Mouse (Mus musculus) right cerebral cortex, postnatal 14 days (tissue): ENCODE measurements at regions not wholly inside any gene's neighbourhood (a gene's known extent, or its start where the extent isn't known, plus 50 kb on each side); places are given as distances from the start of the nearest gene placed in this dataset.

Experiments
- DNase-seq: peaks from one replicate; pipeline ENCODE4 v3.0.0; 2022

GRCm38 (mm10) chr1:92776353-92776752 lies 55.1 kb upstream of the Gpc1 start:
- DNase-seq = no peak

- DNase-seq = no peak
Observed at GRCm38 (mm10) chr1:92775908-92776307, 55.5 kb upstream of the Gpc1 start.

GRCm38 (mm10) chr1:92774743-92775692 lies 56.4 kb upstream of the Gpc1 start:
- no peak for DNase-seq

GRCm38 (mm10) chr1:92774006-92774405 lies 57.4 kb upstream of the Gpc1 start:
- DNase-seq = no peak

GRCm38 (mm10) chr1:92772784-92773113 lies 58.7 kb upstream of the Gpc1 start:
- no peak for DNase-seq

GRCm38 (mm10) chr1:92772101-92772783 lies 59.2 kb upstream of the Gpc1 start:
- DNase-seq = no peak

- no peak for DNase-seq
Observed at GRCm38 (mm10) chr1:92769696-92770095, 61.7 kb upstream of the Gpc1 start.

- no peak for DNase-seq
Observed at GRCm38 (mm10) chr1:92769156-92769555, 62.3 kb upstream of the Gpc1 start.

GRCm38 (mm10) chr1:92766496-92766895 lies 64.9 kb upstream of the Gpc1 start:
- DNase-seq = no peak

GRCm38 (mm10) chr1:92754793-92755488 lies 76.5 kb upstream of the Gpc1 start:
- DNase-seq = peak; percentile 26

GRCm38 (mm10) chr1:92751700-92752136 lies 79.7 kb upstream of the Gpc1 start:
- no peak for DNase-seq

GRCm38 (mm10) chr1:92749475-92749874 lies 82.0 kb upstream of the Gpc1 start:
- no peak for DNase-seq

GRCm38 (mm10) chr1:92745284-92745683 lies 86.2 kb upstream of the Gpc1 start:
- no peak for DNase-seq

- no peak for DNase-seq
Observed at GRCm38 (mm10) chr1:92744528-92745241, 86.8 kb upstream of the Gpc1 start.

GRCm38 (mm10) chr1:92742881-92743621 lies 88.4 kb upstream of the Gpc1 start:
- no peak for DNase-seq

- no peak for DNase-seq
Observed at GRCm38 (mm10) chr1:92742300-92742699, 89.1 kb upstream of the Gpc1 start.

- DNase-seq = no peak
Observed at GRCm38 (mm10) chr1:92741047-92741446, 90.4 kb upstream of the Gpc1 start.

GRCm38 (mm10) chr1:92737600-92738197 lies 89.1 kb upstream of the Otos start:
- DNase-seq = no peak

GRCm38 (mm10) chr1:92736411-92736810 lies 87.8 kb upstream of the Otos start:
- no peak for DNase-seq

- DNase-seq = no peak
Observed at GRCm38 (mm10) chr1:92733732-92734131, 85.1 kb upstream of the Otos start.
